Mouse (Mus musculus) liver, embryonic 11.5 days (tissue): ENCODE data around the gene Socs3. TPM values are rescaled to one million over a fixed set of nuclear protein-coding genes. Genes with fewer than 3 reads are reported as not detected.

Source experiments
- ATAC-seq: fragments of 200-750 bp; cut with Nextera tagmentation; replicated peaks from 2 replicates; pipeline ENCODE4 v1.8.0; 2017; ENCODE audit warnings: moderate number of reproducible peaks, mild to moderate bottlenecking, moderate TSS enrichment, moderate library complexity; ENCODE audit not compliant: low FRiP score
- DNase-seq: peaks from one replicate; pipeline ENCODE4 v3.0.0-alpha.2; 2017; ENCODE audit warnings: low spot score
- H3K27ac ChIP-seq: fragments of 300-500 bp; sonication (generic); 2 replicates; pipeline ENCODE4 v1.5.1; 2014; ENCODE audit warnings: mild to moderate bottlenecking, low read depth, low read length, control low read depth
- H3K27me3 ChIP-seq: fragments of 300-500 bp; sonication (generic); replicated peaks from 2 replicates; pipeline ENCODE4 v1.6.1; 2014; ENCODE audit warnings: low read length, mixed read lengths; ENCODE audit not compliant: control insufficient read depth, insufficient read depth
- H3K36me3 ChIP-seq: fragments of 300-500 bp; sonication (generic); 2 replicates; pipeline ENCODE4 v1.6.1; 2014; ENCODE audit warnings: mild to moderate bottlenecking, low read length, moderate library complexity, mixed read lengths; ENCODE audit not compliant: control insufficient read depth, insufficient read depth
- H3K4me1 ChIP-seq: fragments of 300-500 bp; sonication (generic); replicated peaks from 2 replicates; pipeline ENCODE4 v1.6.1; 2014; ENCODE audit warnings: low read length, mixed read lengths; ENCODE audit not compliant: control insufficient read depth, insufficient read depth
- H3K4me2 ChIP-seq: fragments of 300-500 bp; sonication (generic); 2 replicates; pipeline ENCODE4 v1.6.1; 2014; ENCODE audit warnings: mild to moderate bottlenecking, control low read depth, moderate library complexity
- H3K4me3 ChIP-seq: fragments of 300-500 bp; sonication (generic); 2 replicates; pipeline ENCODE4 v1.5.1; 2014; ENCODE audit warnings: low read depth, low read length, control low read depth
- H3K9ac ChIP-seq: fragments of 300-500 bp; sonication (generic); 2 replicates; pipeline ENCODE4 v1.6.1; 2014; ENCODE audit warnings: low read depth, low read length, control low read depth
- H3K9me3 ChIP-seq: fragments of 300-500 bp; sonication (generic); 2 replicates; pipeline ENCODE4 v1.6.1; 2016; ENCODE audit warnings: low read length, inconsistent platforms, mixed read lengths; ENCODE audit not compliant: control insufficient read depth
- WGBS: fragments of 180-500 bp; shearing (Covaris S2); extraction: QIAGEN DNeasy Blood & Tissue Kit; methylation state at CpG from one replicate; pipeline ENCODE4 v1.1.7; 2014; 5-methylcytosine and 5-hydroxymethylcytosine counted together
- microRNA-seq: library from miRNA; unstranded; fragments of <30 nt; microRNA quantifications from one replicate; pipeline ENCODE4, GENCODE M21; 2017; ENCODE audit warnings: borderline number of aligned reads
- polyA plus RNA-seq: library from polyadenylated mRNA; unstranded; fragments of >200 nt; fragmentation: Nextera tagmentation; extraction: Ambion mirVana; gene quantifications from 2 replicates; pipeline ENCODE4 v1.2.1, GENCODE M21; 2014

Gene Socs3
- polyA plus RNA-seq, 1 experiment from 2014 or later, result 3.7 TPM

- DNase-seq (no peak), ATAC-seq (no peak)
- no peaks in the 10 kb centered on the region for H3K36me3 ChIP-seq
- no peak overlapping the region for H3K9ac ChIP-seq
- H3K27me3 ChIP-seq, result no peaks in the 10 kb centered on the region
- peaks cover 13% of the 10 kb centered on the region for H3K4me1 ChIP-seq
- H3K4me3 ChIP-seq, result no peak overlapping the region
- no peak overlapping the region for H3K27ac ChIP-seq
- H3K4me2 ChIP-seq, result no peak overlapping the region
- H3K9me3 ChIP-seq, result peaks cover 7% of the 10 kb centered on the region; the same call in 1 of the 2 replicates
- 78% methylated on average over 11 of the region's 11 CpGs for WGBS
These were observed 51.3 kb downstream of the Socs3 start for GRCm38 (mm10) chr11:117918541-117918940.

Small RNA genes lying within 50 kb of the gene (microRNA-seq; reads per million reads assigned to microRNA genes)
- gene Mir6933, result not detected

Other genes starting within 250 kb of the Socs3 start
- gene Tmc8, start 188.0 kb downstream of the Socs3 start, polyA plus RNA-seq, result 18.6 and 18.8 TPM in 2 replicates
- 61.2 and 62.1 TPM in 2 replicates for gene Tmc6, start 187.8 kb downstream of the Socs3 start, polyA plus RNA-seq
- gene 6030468B19Rik, start 172.4 kb downstream of the Socs3 start, polyA plus RNA-seq, result 49.3 and 54.3 TPM in 2 replicates
- 0.21 and 0.80 TPM in 2 replicates for gene Gm20708, start 160.4 kb downstream of the Socs3 start, polyA plus RNA-seq
- gene Syngr2, start 160.4 kb downstream of the Socs3 start, polyA plus RNA-seq, result 92.1 and 99.4 TPM in 2 replicates
- gene Afmid, start 144.1 kb downstream of the Socs3 start, polyA plus RNA-seq, result 8.4 and 11.1 TPM in 2 replicates
- 185 and 192 TPM in 2 replicates for gene Tk1, start 144.0 kb downstream of the Socs3 start, polyA plus RNA-seq
- 430 and 440 TPM in 2 replicates for gene Birc5, start 120.8 kb downstream of the Socs3 start, polyA plus RNA-seq
- gene Tmem235, start 109.3 kb downstream of the Socs3 start, polyA plus RNA-seq, result not detected in 2 replicates
- gene Tha1, start 96.6 kb downstream of the Socs3 start, polyA plus RNA-seq, result 1.5 and 1.7 TPM in 2 replicates
- 31.5 and 31.9 TPM in 2 replicates for gene Pgs1, start 16.2 kb upstream of the Socs3 start, polyA plus RNA-seq
- 0.09 and 0.11 TPM in 2 replicates for gene Dnah17, start 160.6 kb upstream of the Socs3 start, polyA plus RNA-seq